Mouse (Mus musculus): ENCODE results near the gene Gm28374. TPM values are rescaled to one million over a fixed set of nuclear protein-coding genes. Genes with fewer than 3 reads are reported as not detected.
"Not testable (repeated sequence)": the region's sequence is repeated elsewhere in the genome, so short reads cannot be mapped to it uniquely, and the experiment has no call there.

Gm28374 gene
- polyA plus RNA-seq, 1 experiment from 2014 or later = 1.3 TPM

DNA sequence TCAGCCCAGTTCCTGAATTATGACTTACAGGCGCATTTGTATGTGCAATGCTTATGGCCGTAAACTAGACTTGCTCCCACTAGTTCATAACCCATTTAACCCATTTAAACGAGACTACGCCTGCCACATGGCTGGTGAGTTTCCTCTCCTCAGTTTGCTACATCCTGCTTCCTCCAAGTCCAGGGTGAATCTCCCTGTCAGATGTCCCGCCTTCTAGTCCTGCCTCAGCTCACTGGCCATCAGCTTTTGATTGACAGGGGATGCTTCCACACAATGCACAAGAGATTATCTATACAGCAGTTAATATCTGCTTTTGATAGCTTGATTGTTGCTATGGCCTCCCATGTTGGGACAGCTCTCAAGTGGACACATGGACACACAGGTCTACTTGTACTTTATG lies 27.8 kb downstream of the Gm28374 start:
- H3K9ac ChIP-seq (ENCODE audit: low read length) = no peak overlapping the region
- H3K27me3 ChIP-seq (ENCODE audit: control insufficient read depth, insufficient read depth, low read length) = no peaks in the 10 kb centered on the region
- no peaks in the 10 kb centered on the region for H3K9me3 ChIP-seq (replicated peaks; ENCODE audit: control insufficient read depth, low read length)
- WGBS = 78% methylated on average over 5 of the region's 5 CpGs
- no peak for ATAC-seq (ENCODE audit: insufficient read depth, low FRiP score)
- H3K4me1 ChIP-seq (ENCODE audit: control insufficient read depth, insufficient read depth, low read length) = peaks cover 12% of the 10 kb centered on the region
- no peak overlapping the region for H3K4me2 ChIP-seq (ENCODE audit: low read depth, low read length)
- no peak overlapping the region for H3K27ac ChIP-seq (ENCODE audit: low read length)
- H3K4me3 ChIP-seq (replicated peaks; ENCODE audit: low read length) = no peak overlapping the region
- H3K36me3 ChIP-seq (ENCODE audit: control insufficient read depth, insufficient read depth, low read length) = peaks cover 38% of the 10 kb centered on the region

DNA sequence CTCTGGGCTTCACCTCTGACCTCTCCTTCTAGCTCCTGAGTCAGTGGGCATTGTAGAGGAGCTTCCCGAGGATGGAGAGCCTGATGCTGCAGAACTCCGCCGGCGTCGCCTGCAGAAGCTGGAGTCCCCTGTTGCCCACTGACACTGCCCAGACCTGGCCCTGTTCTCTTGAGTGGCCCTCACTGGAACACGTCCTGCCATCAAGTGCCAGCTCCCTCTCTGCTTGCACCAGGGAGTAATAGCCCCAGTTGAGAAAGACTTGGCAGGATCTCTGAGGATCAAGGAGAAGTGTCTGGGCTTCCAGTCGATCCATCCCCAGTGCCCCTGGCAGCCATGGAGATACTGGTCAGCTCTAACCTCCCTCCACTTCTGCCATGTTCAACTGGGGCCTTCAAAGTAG lies 29.5 kb downstream of the Gm28374 start:
- H3K27me3 ChIP-seq (ENCODE audit: control insufficient read depth, insufficient read depth, low read length) = no peaks in the 10 kb centered on the region
- 82% methylated on average over 7 of the region's 7 CpGs for WGBS
- no peak for ATAC-seq (ENCODE audit: insufficient read depth, low FRiP score)
- peaks cover 20% of the 10 kb centered on the region for H3K4me1 ChIP-seq (ENCODE audit: control insufficient read depth, insufficient read depth, low read length)
- no peak overlapping the region for H3K9ac ChIP-seq (ENCODE audit: low read length)
- H3K27ac ChIP-seq (ENCODE audit: low read length) = no peak overlapping the region
- no peak overlapping the region for H3K4me3 ChIP-seq (replicated peaks; ENCODE audit: low read length)
- peaks cover 47% of the 10 kb centered on the region for H3K36me3 ChIP-seq (ENCODE audit: control insufficient read depth, insufficient read depth, low read length)
- H3K4me2 ChIP-seq (ENCODE audit: low read depth, low read length) = no peak overlapping the region
- no peaks in the 10 kb centered on the region for H3K9me3 ChIP-seq (replicated peaks; ENCODE audit: control insufficient read depth, low read length)

DNA sequence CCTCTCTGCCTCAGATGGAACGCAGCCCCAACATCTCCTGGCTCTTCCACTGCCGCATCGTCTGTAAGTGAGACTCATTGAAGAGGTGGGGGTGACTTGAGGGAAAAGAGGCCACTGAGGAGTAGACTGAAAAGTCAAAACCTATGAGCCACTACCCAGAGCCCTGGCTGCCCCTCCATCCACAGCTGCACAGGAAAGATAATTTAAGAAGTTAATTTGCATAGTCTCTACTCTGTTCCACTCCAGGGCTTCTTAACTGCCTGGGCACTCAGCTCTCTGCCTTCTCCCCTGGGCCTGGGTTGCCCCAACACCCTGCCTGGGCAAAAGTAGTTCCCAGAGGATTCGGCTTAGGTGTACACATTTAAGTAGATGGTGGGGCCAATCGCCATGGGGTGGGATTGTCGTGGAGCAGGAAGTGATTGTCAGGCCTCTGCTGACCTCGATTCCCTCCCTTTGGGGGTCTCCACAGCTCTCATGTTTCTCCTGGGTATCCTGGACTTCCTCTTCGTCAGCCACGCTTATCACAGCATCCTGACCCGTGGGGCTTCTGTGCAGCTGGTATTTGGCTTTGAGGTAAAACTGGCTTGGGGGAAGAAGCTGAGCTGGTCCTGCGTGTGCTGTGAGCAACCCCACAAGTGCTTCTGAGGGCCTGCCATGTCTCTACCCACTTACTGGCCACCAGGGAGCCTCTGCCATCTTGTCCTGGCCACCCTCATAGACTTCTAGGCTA lies 33.2 kb downstream of the Gm28374 start:
- H3K4me1 ChIP-seq (ENCODE audit: control insufficient read depth, insufficient read depth, low read length) = peaks cover 18% of the 10 kb centered on the region
- peak overlapping the region; percentile 87; the same call in 1 of the 2 replicates for H3K9ac ChIP-seq (ENCODE audit: low read length)
- H3K27ac ChIP-seq (ENCODE audit: low read length) = no peak overlapping the region
- no peaks in the 10 kb centered on the region for H3K9me3 ChIP-seq (replicated peaks; ENCODE audit: control insufficient read depth, low read length)
- H3K36me3 ChIP-seq (ENCODE audit: control insufficient read depth, insufficient read depth, low read length) = peaks cover 40% of the 10 kb centered on the region
- no peak for ATAC-seq (ENCODE audit: insufficient read depth, low FRiP score)
- H3K27me3 ChIP-seq (ENCODE audit: control insufficient read depth, insufficient read depth, low read length) = no peaks in the 10 kb centered on the region
- H3K4me3 ChIP-seq (replicated peaks; ENCODE audit: low read length) = no peak overlapping the region
- no peak overlapping the region for H3K4me2 ChIP-seq (ENCODE audit: low read depth, low read length)
- WGBS = 86% methylated on average over 11 of the region's 11 CpGs

DNA sequence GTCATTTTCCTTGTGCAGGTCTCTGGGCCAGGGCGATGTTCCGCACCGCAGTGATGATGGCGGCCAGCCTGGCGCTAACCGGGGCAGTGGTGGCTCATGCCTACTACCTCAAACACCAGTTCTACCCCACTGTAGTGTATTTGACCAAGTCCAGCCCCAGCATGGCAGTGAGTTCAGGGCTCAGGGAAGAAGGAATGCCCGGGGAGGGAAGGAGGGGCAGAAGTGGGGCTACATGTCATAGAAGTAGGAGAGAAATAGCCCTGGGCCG lies 34.2 kb downstream of the Gm28374 start:
- H3K27ac ChIP-seq (ENCODE audit: low read length) = peak overlapping the region; percentile 99; the same call in 1 of the 2 replicates
- ATAC-seq (ENCODE audit: insufficient read depth, low FRiP score) = no peak
- peaks cover 18% of the 10 kb centered on the region for H3K4me1 ChIP-seq (ENCODE audit: control insufficient read depth, insufficient read depth, low read length)
- peaks cover 34% of the 10 kb centered on the region for H3K36me3 ChIP-seq (ENCODE audit: control insufficient read depth, insufficient read depth, low read length)
- H3K9me3 ChIP-seq (replicated peaks; ENCODE audit: control insufficient read depth, low read length) = no peaks in the 10 kb centered on the region
- no peaks in the 10 kb centered on the region for H3K27me3 ChIP-seq (ENCODE audit: control insufficient read depth, insufficient read depth, low read length)
- 81% methylated on average over 8 of the region's 8 CpGs for WGBS
- peak overlapping the region; percentile 86 for H3K4me2 ChIP-seq (ENCODE audit: low read depth, low read length)
- H3K4me3 ChIP-seq (replicated peaks; ENCODE audit: low read length) = peak overlapping the region; percentile 76
- peak overlapping the region; percentile 87 for H3K9ac ChIP-seq (ENCODE audit: low read length)

DNA sequence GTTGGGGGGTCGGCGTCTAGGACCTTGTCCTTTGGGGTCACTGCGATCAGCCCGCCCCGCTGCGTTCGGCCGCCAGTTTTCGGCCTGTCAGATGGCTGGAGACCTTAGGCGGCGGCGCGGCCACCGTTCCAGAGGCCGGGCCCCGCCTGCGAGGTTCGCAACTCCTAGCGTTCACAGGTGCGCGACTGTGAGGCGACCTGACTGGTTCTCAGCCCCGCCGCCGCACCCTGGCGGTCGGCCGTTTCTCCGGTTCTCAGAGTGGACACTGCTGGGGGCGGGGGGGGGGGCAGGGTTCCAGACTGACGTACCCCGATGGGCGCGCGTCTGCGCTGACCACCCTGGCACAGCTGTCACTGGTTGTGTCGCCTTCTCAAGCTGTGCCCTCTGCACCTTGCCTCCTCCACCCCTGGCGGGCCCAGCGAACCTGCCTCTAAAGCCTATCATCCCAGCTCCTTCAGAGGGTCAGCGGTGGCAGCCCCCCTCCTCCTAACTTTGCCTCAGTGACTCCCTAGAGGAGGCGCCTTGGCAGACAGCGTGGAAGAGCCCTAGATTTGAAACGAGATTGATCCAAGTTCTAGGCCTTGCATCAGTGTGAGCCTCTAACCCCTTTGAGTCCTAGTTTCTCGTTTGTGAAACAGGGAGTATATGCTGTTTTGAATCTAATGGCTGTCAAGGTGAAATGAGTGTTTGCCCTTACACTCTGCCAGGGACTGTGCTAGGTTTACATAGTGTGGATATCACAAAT lies 34.7 kb downstream of the Gm28374 start:
- peak overlapping the region; percentile 87 for H3K9ac ChIP-seq (ENCODE audit: low read length)
- no peaks in the 10 kb centered on the region for H3K9me3 ChIP-seq (replicated peaks; ENCODE audit: control insufficient read depth, low read length)
- H3K4me1 ChIP-seq (ENCODE audit: control insufficient read depth, insufficient read depth, low read length) = peaks cover 18% of the 10 kb centered on the region
- WGBS = under 1% methylated on average over 43 of the region's 44 CpGs
- peaks cover 29% of the 10 kb centered on the region for H3K36me3 ChIP-seq (ENCODE audit: control insufficient read depth, insufficient read depth, low read length)
- peak overlapping the region; percentile 99 for H3K27ac ChIP-seq (ENCODE audit: low read length)
- peak overlapping the region; percentile 86 for H3K4me2 ChIP-seq (ENCODE audit: low read depth, low read length)
- H3K4me3 ChIP-seq (replicated peaks; ENCODE audit: low read length) = peak overlapping the region; percentile 76
- ATAC-seq (ENCODE audit: insufficient read depth, low FRiP score) = peak; percentile 11; the same call in 1 of the 2 replicates
- H3K27me3 ChIP-seq (ENCODE audit: control insufficient read depth, insufficient read depth, low read length) = no peaks in the 10 kb centered on the region

DNA sequence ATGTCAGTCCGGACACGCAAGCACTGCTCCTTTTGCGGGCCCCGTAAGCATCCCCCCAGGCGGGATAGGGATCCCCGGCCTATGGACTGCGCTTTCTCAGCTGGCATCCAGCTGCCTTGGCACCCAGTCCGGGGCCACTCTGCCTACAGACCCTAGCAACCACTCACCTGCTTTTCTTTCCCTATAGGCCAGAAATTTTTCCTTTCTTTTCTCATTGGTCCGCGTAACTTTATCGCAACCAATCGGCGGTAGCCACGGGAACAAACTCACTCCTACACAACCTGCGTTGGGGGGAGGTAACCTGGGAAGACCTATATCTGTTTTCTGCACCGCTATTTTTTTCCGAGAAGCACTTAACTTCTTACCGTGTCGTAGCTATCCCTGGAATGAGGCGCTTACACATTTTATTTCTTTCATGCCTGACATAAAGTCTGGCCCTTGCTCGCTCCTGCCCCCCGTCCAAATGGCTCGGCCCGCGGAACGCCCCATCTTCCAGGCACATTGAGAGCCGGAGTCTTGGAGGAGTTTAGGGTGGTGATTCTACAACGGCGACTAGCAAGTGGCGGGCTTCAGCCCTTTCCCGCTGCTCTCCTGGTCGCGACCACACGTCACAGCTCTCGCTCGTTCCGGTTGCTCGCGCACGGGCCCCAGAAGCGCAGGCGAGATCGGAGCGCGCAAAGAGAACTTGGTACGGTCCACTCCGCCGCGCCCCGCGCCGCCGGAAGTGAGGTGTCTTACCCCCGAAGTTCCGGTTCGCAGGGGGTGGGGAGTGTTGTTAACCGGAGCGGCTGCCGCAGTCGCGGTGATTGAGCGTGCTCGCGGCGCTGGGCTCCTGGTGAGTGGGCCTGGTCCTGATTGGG lies 35.5 kb downstream of the Gm28374 start, which contains the start of gene Syvn1:
Syvn1 (plus strand) TSS at position 283 of the 860 bp plus-strand sequence.
- H3K27me3 ChIP-seq (ENCODE audit: control insufficient read depth, insufficient read depth, low read length) = no peaks in the 10 kb centered on the region
- H3K4me1 ChIP-seq (ENCODE audit: control insufficient read depth, insufficient read depth, low read length) = peaks cover 18% of the 10 kb centered on the region
- peak; percentile 93 for ATAC-seq (ENCODE audit: insufficient read depth, low FRiP score)

DNA sequence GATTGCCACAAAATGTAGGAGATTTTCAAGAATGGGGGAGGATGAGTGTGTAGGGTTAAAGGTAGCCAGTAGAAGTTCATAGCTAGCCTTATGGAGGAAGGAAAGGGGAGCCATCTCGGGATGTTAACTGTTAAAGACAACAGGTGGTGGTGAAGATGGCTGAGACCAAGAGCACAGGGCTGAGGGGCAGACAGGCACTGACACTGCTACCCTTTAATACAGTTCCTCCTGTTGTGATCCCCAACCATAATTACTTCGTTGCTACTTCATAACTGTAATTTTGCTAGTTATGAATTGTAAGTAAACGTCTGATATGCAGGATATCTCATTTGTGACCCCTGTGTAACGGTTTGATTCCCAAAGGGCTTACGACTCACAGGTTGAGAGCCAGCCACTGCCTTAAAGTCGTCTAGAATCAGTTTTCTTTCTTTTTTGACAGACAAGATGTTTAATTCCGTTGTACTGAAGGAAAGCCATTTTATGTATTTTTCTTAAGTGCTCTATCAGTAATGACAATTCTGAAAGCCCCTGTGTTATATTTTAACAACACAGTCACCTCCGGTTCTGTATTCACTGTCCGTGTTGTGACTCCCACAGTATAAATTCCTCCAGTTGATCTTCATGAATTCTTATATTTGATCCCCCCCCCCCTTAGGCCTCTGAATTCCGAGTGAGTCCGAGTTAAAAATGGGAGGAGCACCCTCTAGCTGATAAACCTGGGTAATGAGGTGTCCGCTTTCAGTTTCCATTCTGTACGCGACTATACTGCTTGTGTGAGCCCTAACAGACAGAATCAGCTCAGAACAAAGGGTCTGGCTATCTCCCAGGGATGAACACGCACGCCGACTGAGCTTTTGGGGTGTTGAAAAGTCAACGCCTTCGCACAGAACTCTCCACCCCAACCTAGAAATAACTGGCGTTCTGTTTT lies 36.4 kb downstream of the Gm28374 start:
- Histone ChIP-seq H3K27me3 (ENCODE audit: control insufficient read depth, insufficient read depth, low read length) (no peaks in the 10 kb centered on the region), H3K9me3 (replicated peaks; ENCODE audit: control insufficient read depth, low read length) (no peaks in the 10 kb centered on the region), H3K27ac (ENCODE audit: low read length) (peak overlapping the region; percentile 99), H3K4me3 (replicated peaks; ENCODE audit: low read length) (peak overlapping the region; percentile 76), H3K36me3 (ENCODE audit: control insufficient read depth, insufficient read depth, low read length) (peaks cover 16% of the 10 kb centered on the region; the same call in 1 of the 2 replicates), H3K4me1 (ENCODE audit: control insufficient read depth, insufficient read depth, low read length) (peaks cover 18% of the 10 kb centered on the region), H3K4me2 (ENCODE audit: low read depth, low read length) (peak overlapping the region; percentile 86), H3K9ac (ENCODE audit: low read length) (peak overlapping the region; percentile 87)
- 11% methylated on average over 20 of the region's 20 CpGs for WGBS
- ATAC-seq (ENCODE audit: insufficient read depth, low FRiP score) = peak; percentile 38

More for the DNA sequence above, 35.5 kb downstream of the Gm28374 start, which contains the start of gene Syvn1:
- peak within 1 kb of the TSS; percentile 76 for H3K4me3 ChIP-seq (replicated peaks; ENCODE audit: low read length)
- H3K27ac ChIP-seq (ENCODE audit: low read length) = peak within 1 kb of the TSS; percentile 99
- peaks cover 23% of the 10 kb centered on the region for H3K36me3 ChIP-seq (ENCODE audit: control insufficient read depth, insufficient read depth, low read length)
- WGBS = under 1% methylated on average over 65 of the region's 65 CpGs
- H3K9me3 ChIP-seq (replicated peaks; ENCODE audit: control insufficient read depth, low read length) = no peaks in the 10 kb centered on the region
- H3K4me2 ChIP-seq (ENCODE audit: low read depth, low read length) = peak within 1 kb of the TSS; percentile 86
- peak within 1 kb of the TSS; percentile 87 for H3K9ac ChIP-seq (ENCODE audit: low read length)

DNA sequence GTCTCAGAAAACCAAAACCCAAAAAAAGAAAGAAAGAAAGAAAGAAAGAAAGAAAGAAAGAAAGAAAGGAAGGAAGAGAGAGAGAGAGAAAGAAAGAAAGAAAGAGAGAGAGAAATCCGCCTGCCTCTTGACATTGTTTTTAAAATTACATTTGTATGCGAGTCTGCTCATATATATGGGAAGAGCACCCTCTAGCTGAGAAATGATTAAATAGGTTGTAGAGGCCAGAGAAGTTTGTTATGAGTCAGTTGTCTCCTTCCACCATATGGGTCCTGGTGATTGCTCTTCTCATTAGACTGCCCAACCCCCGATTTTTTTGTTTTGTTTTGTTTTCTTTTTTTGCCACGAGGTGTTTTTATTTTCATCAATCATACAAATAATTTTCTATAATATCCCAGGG lies 38.0 kb downstream of the Gm28374 start:
- H3K9me3 ChIP-seq (replicated peaks; ENCODE audit: control insufficient read depth, low read length); H3K36me3 ChIP-seq (ENCODE audit: control insufficient read depth, insufficient read depth, low read length); H3K4me2 ChIP-seq (ENCODE audit: low read depth, low read length); ATAC-seq (ENCODE audit: insufficient read depth, low FRiP score); H3K4me3 ChIP-seq (replicated peaks; ENCODE audit: low read length); H3K9ac ChIP-seq (ENCODE audit: low read length); H3K27ac ChIP-seq (ENCODE audit: low read length); H3K27me3 ChIP-seq (ENCODE audit: control insufficient read depth, insufficient read depth, low read length): not testable (repeated sequence)
- 50% methylated on average over 4 of the region's 4 CpGs for WGBS
- peaks cover 18% of the 10 kb centered on the region for H3K4me1 ChIP-seq (ENCODE audit: control insufficient read depth, insufficient read depth, low read length)
